Mouse (Mus musculus) gastrocnemius, adult 2 months (tissue): Measurements from ENCODE around the gene Hyal3. TPM values are rescaled to one million over a fixed set of nuclear protein-coding genes. Genes with fewer than 3 reads are reported as not detected.
A peak's percentile ranks its signal among the peaks of the same experiment; 100 is the strongest.

ENCODE experiments used
- DNase-seq: peaks from one replicate; pipeline ENCODE4 v3.0.0; 2022
- H3K27ac ChIP-seq: fragments of 200-600 bp; 2 replicates; pipeline ENCODE4 v1.8.1; 2022; ENCODE audit warnings: mild to moderate bottlenecking
- H3K4me3 ChIP-seq: fragments of 200-600 bp; 2 replicates; pipeline ENCODE4 v1.8.1; 2022; ENCODE audit warnings: mild to moderate bottlenecking, moderate library complexity
- CTCF ChIP-seq: fragments of 200-600 bp; IDR thresholded peaks from 2 replicates; pipeline ENCODE4 v1.8.1; 2022; ENCODE audit warnings: antibody characterized with exemption, mild to moderate bottlenecking, moderate library complexity
- intact Hi-C: fragments of 180-260 bp; cut with DNase I; formaldehyde crosslinking; loops from one replicate; pipeline ENCODE4 v1.15.1; 2025
- total RNA-seq, 2 experiments: library from RNA; stranded (reverse); gene quantifications; 2 replicates each; pipeline ENCODE4 v1.2.3; 2021

Hyal3 gene
- total RNA-seq, 2 experiments from 2014 or later: 0.22 to 0.33 TPM

GRCm38 (mm10) chr9:107579023-107579900 lies 1.4 kb upstream of the Hyal3 start:
- no peak for TF ChIP-seq CTCF
- intact Hi-C loops: no loop called here

GRCm38 (mm10) chr9:107581584-107581983 lies 966 bp downstream of the Hyal3 start:
- DNase-seq: no peak
- peak overlapping the region; percentile 97 for H3K27ac ChIP-seq

More at GRCm38 (mm10) chr9:107579023-107579900, 1.4 kb upstream of the Hyal3 start:
- Histone ChIP-seq H3K4me3 (peak overlapping the region; percentile 82), H3K27ac (peak overlapping the region; percentile 97)
- no peak for DNase-seq

GRCm38 (mm10) chr9:107582509-107583062 lies 2.0 kb downstream of the Hyal3 start:
- Histone ChIP-seq H3K27ac (peak overlapping the region; percentile 28), H3K4me3 (no peak overlapping the region)
- TF ChIP-seq CTCF: no peak
- no peak for DNase-seq
- intact Hi-C loops: no loop called here

More at GRCm38 (mm10) chr9:107581584-107581983, 966 bp downstream of the Hyal3 start:
- peak overlapping the region; percentile 82 for H3K4me3 ChIP-seq
- TF ChIP-seq CTCF: no peak
- intact Hi-C loops: no loop called here

- intact Hi-C loops: no loop called here
- TF ChIP-seq CTCF: no peak
- DNase-seq: no peak
- no peak overlapping the region for H3K27ac ChIP-seq
- no peak overlapping the region for H3K4me3 ChIP-seq
Observed at GRCm38 (mm10) chr9:107583174-107583573, 2.6 kb downstream of the Hyal3 start.

- no peak for DNase-seq
- peak overlapping the region; percentile 98 for H3K4me3 ChIP-seq
- H3K27ac ChIP-seq: peak overlapping the region; percentile 96; the same call in 1 of the 2 replicates
- intact Hi-C loops: no loop called here
- TF ChIP-seq CTCF: no peak
Observed at GRCm38 (mm10) chr9:107586504-107586903, 5.9 kb downstream of the Hyal3 start.

- Histone ChIP-seq H3K27ac (peak within 1 kb of the TSS; percentile 96), H3K4me3 (peak within 1 kb of the TSS; percentile 98)
- intact Hi-C loops: no loop called here
- peak; percentile 97 for DNase-seq
- no peak for TF ChIP-seq CTCF
Observed at GRCm38 (mm10) chr9:107586974-107587832, 6.6 kb downstream of the Hyal3 start, which contains the start of gene Ifrd2. Ifrd2 (plus strand) TSS chr9:107587642.

- intact Hi-C loops: no loop called here
- H3K27ac ChIP-seq: peak overlapping the region; percentile 96
- peak; percentile 76 for DNase-seq
- H3K4me3 ChIP-seq: peak overlapping the region; percentile 98
- no peak for TF ChIP-seq CTCF
Observed at GRCm38 (mm10) chr9:107587833-107588639, 7.4 kb downstream of the Hyal3 start.

GRCm38 (mm10) chr9:107590058-107590772 lies 9.6 kb downstream of the Hyal3 start:
- Histone ChIP-seq H3K4me3 (peak overlapping the region; percentile 55), H3K27ac (peak overlapping the region; percentile 96)
- peak; percentile 87 for DNase-seq
- TF ChIP-seq CTCF: no peak
- intact Hi-C loops: no loop called here

- intact Hi-C loops: no loop called here
- Histone ChIP-seq H3K27ac (peak overlapping the region; percentile 96), H3K4me3 (peak overlapping the region; percentile 55)
- TF ChIP-seq CTCF: no peak
- no peak for DNase-seq
Observed at GRCm38 (mm10) chr9:107590773-107591060, 10.1 kb downstream of the Hyal3 start.

GRCm38 (mm10) chr9:107593101-107593976 lies 12.7 kb downstream of the Hyal3 start:
- no peak for TF ChIP-seq CTCF
- H3K4me3 ChIP-seq: peak overlapping the region; percentile 80
- peak; percentile 90 for DNase-seq
- intact Hi-C loops: no loop called here
- H3K27ac ChIP-seq: peak overlapping the region; percentile 96
